Mouse (Mus musculus) retina, embryonic 14.5 days (tissue): ENCODE results near the gene Snx5.

Experiments
- DNase-seq: peaks from one replicate; pipeline ENCODE4 v3.0.0-alpha.2; 2015; ENCODE audit warnings: low spot score

Gene Snx5

GRCm38 (mm10) chr2:144267004-144267730 is 3.5 kb downstream of the Snx5 start:
- DNase-seq, result no peak

GRCm38 (mm10) chr2:144265916-144266683 is 4.6 kb downstream of the Snx5 start:
- DNase-seq, result no peak

- no peak for DNase-seq
These were observed 5.6 kb downstream of the Snx5 start for GRCm38 (mm10) chr2:144265120-144265488.

- no peak for DNase-seq
These were observed 6.1 kb downstream of the Snx5 start for GRCm38 (mm10) chr2:144264398-144265119.

GRCm38 (mm10) chr2:144262837-144263236 is 7.9 kb downstream of the Snx5 start:
- DNase-seq, result no peak

- DNase-seq, result no peak
These were observed 20.6 kb downstream of the Snx5 start for GRCm38 (mm10) chr2:144250111-144250510.

- no peak for DNase-seq
These were observed 21.9 kb downstream of the Snx5 start for GRCm38 (mm10) chr2:144248613-144249376.

GRCm38 (mm10) chr2:144247337-144247978 is 23.2 kb downstream of the Snx5 start:
- DNase-seq, result no peak

GRCm38 (mm10) chr2:144246270-144246669 is 24.4 kb downstream of the Snx5 start:
- no peak for DNase-seq

- DNase-seq, result no peak
These were observed 25.2 kb downstream of the Snx5 start for GRCm38 (mm10) chr2:144245464-144245863.

- no peak for DNase-seq
These were observed 30.4 kb downstream of the Snx5 start for GRCm38 (mm10) chr2:144240095-144240899.

GRCm38 (mm10) chr2:144239318-144239717 is 31.4 kb downstream of the Snx5 start:
- DNase-seq, result no peak

GRCm38 (mm10) chr2:144238341-144238740 is 32.4 kb downstream of the Snx5 start:
- no peak for DNase-seq

- DNase-seq, result no peak
These were observed 33.7 kb downstream of the Snx5 start for GRCm38 (mm10) chr2:144236791-144237584.

GRCm38 (mm10) chr2:144235776-144236175 is 34.9 kb downstream of the Snx5 start:
- DNase-seq, result no peak

- no peak for DNase-seq
These were observed 37.2 kb downstream of the Snx5 start for GRCm38 (mm10) chr2:144233534-144233933.

- DNase-seq, result no peak
These were observed 39.6 kb downstream of the Snx5 start for GRCm38 (mm10) chr2:144231115-144231514.

- DNase-seq, result no peak
These were observed 40.2 kb downstream of the Snx5 start for GRCm38 (mm10) chr2:144230498-144230897.

- no peak for DNase-seq
These were observed 41.1 kb downstream of the Snx5 start for GRCm38 (mm10) chr2:144229647-144230046.
